Mouse (Mus musculus): ENCODE data around the gene Cbfa2t2.

Gene Cbfa2t2

GRCm38 (mm10) chr2:154420942-154421731 is 15.1 kb upstream of the Cbfa2t2 start:
- in situ Hi-C loops (cut with MboI; ENCODE audit: low pct_unique_long_range_greater_than_20kb in 1 of 2, low sequenced_read_pairs in 2 of 2, unreplicated experiment in 1 of 2), result loop anchor here in 1 of 2 experiments (10.0 kb wide), 1 partner anchor 484 kb away; no protein-coding TSS in a partner anchor

GRCm38 (mm10) chr2:154422181-154422580 is 14.1 kb upstream of the Cbfa2t2 start:
- in situ Hi-C loops (cut with MboI; ENCODE audit: low pct_unique_long_range_greater_than_20kb in 1 of 2, low sequenced_read_pairs in 2 of 2, unreplicated experiment in 1 of 2), result loop anchor here in 1 of 2 experiments (10.0 kb wide), 1 partner anchor 483 kb away; no protein-coding TSS in a partner anchor

GRCm38 (mm10) chr2:154423548-154423947 is 12.7 kb upstream of the Cbfa2t2 start:
- in situ Hi-C loops (cut with MboI; ENCODE audit: low pct_unique_long_range_greater_than_20kb in 1 of 2, low sequenced_read_pairs in 2 of 2, unreplicated experiment in 1 of 2), result loop anchor here in 1 of 2 experiments (10.0 kb wide), 1 partner anchor 481 kb away; no protein-coding TSS in a partner anchor

- in situ Hi-C loops (cut with MboI; ENCODE audit: low pct_unique_long_range_greater_than_20kb in 1 of 2, low sequenced_read_pairs in 2 of 2, unreplicated experiment in 1 of 2), result loop anchor here in 1 of 2 experiments (10.0 kb wide), 1 partner anchor 479 kb away; no protein-coding TSS in a partner anchor
Measured at GRCm38 (mm10) chr2:154425522-154425921, 10.8 kb upstream of the Cbfa2t2 start.

GRCm38 (mm10) chr2:154426188-154426904 is 9.9 kb upstream of the Cbfa2t2 start:
- in situ Hi-C loops (cut with MboI; ENCODE audit: low pct_unique_long_range_greater_than_20kb in 1 of 2, low sequenced_read_pairs in 2 of 2, unreplicated experiment in 1 of 2), result loop anchor here in 1 of 2 experiments (10.0 kb wide), 1 partner anchor 478 kb away; no protein-coding TSS in a partner anchor

GRCm38 (mm10) chr2:154426905-154427852 is 9.1 kb upstream of the Cbfa2t2 start:
- in situ Hi-C loops (cut with MboI; ENCODE audit: low pct_unique_long_range_greater_than_20kb in 1 of 2, low sequenced_read_pairs in 2 of 2, unreplicated experiment in 1 of 2), result loop anchor here in 1 of 2 experiments (10.0 kb wide), 1 partner anchor 478 kb away; no protein-coding TSS in a partner anchor

GRCm38 (mm10) chr2:154427853-154428360 is 8.4 kb upstream of the Cbfa2t2 start:
- in situ Hi-C loops (cut with MboI; ENCODE audit: low pct_unique_long_range_greater_than_20kb in 1 of 2, low sequenced_read_pairs in 2 of 2, unreplicated experiment in 1 of 2), result loop anchor here in 1 of 2 experiments (10.0 kb wide), 1 partner anchor 477 kb away; no protein-coding TSS in a partner anchor

GRCm38 (mm10) chr2:154430566-154430965 is 5.7 kb upstream of the Cbfa2t2 start:
- in situ Hi-C loops (cut with MboI; ENCODE audit: low pct_unique_long_range_greater_than_20kb in 1 of 2, low sequenced_read_pairs in 2 of 2, unreplicated experiment in 1 of 2), result no loop called here

- in situ Hi-C loops (cut with MboI; ENCODE audit: low pct_unique_long_range_greater_than_20kb in 1 of 2, low sequenced_read_pairs in 2 of 2, unreplicated experiment in 1 of 2), result no loop called here
Measured at GRCm38 (mm10) chr2:154432696-154433095, 3.6 kb upstream of the Cbfa2t2 start.

GRCm38 (mm10) chr2:154433391-154433790 is 2.9 kb upstream of the Cbfa2t2 start:
- in situ Hi-C loops (cut with MboI; ENCODE audit: low pct_unique_long_range_greater_than_20kb in 1 of 2, low sequenced_read_pairs in 2 of 2, unreplicated experiment in 1 of 2), result no loop called here

- in situ Hi-C loops (cut with MboI; ENCODE audit: low pct_unique_long_range_greater_than_20kb in 1 of 2, low sequenced_read_pairs in 2 of 2, unreplicated experiment in 1 of 2), result no loop called here
Measured at GRCm38 (mm10) chr2:154434690-154435089, 1.6 kb upstream of the Cbfa2t2 start.

- in situ Hi-C loops (cut with MboI; ENCODE audit: low pct_unique_long_range_greater_than_20kb in 1 of 2, low sequenced_read_pairs in 2 of 2, unreplicated experiment in 1 of 2), result no loop called here
Measured at GRCm38 (mm10) chr2:154436076-154436457, 214 bp upstream of the Cbfa2t2 start.

- in situ Hi-C loops (cut with MboI; ENCODE audit: low pct_unique_long_range_greater_than_20kb in 1 of 2, low sequenced_read_pairs in 2 of 2, unreplicated experiment in 1 of 2), result no loop called here
Measured at GRCm38 (mm10) chr2:154437191-154437527, 878 bp downstream of the Cbfa2t2 start.

GRCm38 (mm10) chr2:154440453-154440852 is 4.2 kb downstream of the Cbfa2t2 start:
- in situ Hi-C loops (cut with MboI; ENCODE audit: low pct_unique_long_range_greater_than_20kb in 1 of 2, low sequenced_read_pairs in 2 of 2, unreplicated experiment in 1 of 2), result no loop called here

GRCm38 (mm10) chr2:154447821-154448220 is 11.5 kb downstream of the Cbfa2t2 start:
- in situ Hi-C loops (cut with MboI; ENCODE audit: low pct_unique_long_range_greater_than_20kb in 1 of 2, low sequenced_read_pairs in 2 of 2, unreplicated experiment in 1 of 2), result no loop called here

GRCm38 (mm10) chr2:154448633-154449032 is 12.4 kb downstream of the Cbfa2t2 start:
- in situ Hi-C loops (cut with MboI; ENCODE audit: low pct_unique_long_range_greater_than_20kb in 1 of 2, low sequenced_read_pairs in 2 of 2, unreplicated experiment in 1 of 2), result no loop called here

- in situ Hi-C loops (cut with MboI; ENCODE audit: low pct_unique_long_range_greater_than_20kb in 1 of 2, low sequenced_read_pairs in 2 of 2, unreplicated experiment in 1 of 2), result no loop called here
Measured at GRCm38 (mm10) chr2:154452951-154453350, 16.7 kb downstream of the Cbfa2t2 start.

GRCm38 (mm10) chr2:154454099-154454498 is 17.8 kb downstream of the Cbfa2t2 start:
- in situ Hi-C loops (cut with MboI; ENCODE audit: low pct_unique_long_range_greater_than_20kb in 1 of 2, low sequenced_read_pairs in 2 of 2, unreplicated experiment in 1 of 2), result no loop called here
